Mouse (Mus musculus) liver, embryonic 14.5 days (tissue): ENCODE results near the gene Gm49405. TPM values are rescaled to one million over a fixed set of nuclear protein-coding genes. Genes with fewer than 3 reads are reported as not detected.
"Not testable (repeated sequence)": the region's sequence is repeated elsewhere in the genome, so short reads cannot be mapped to it uniquely, and the experiment has no call there.

ENCODE experiments used
- ATAC-seq: fragments of 200-750 bp; cut with Nextera tagmentation; 2 replicates; pipeline ENCODE4 v1.8.0; 2017; ENCODE audit warnings: moderate number of reproducible peaks, mild to moderate bottlenecking, moderate library complexity; ENCODE audit not compliant: insufficient read depth
- DNase-seq, 3 experiments: peaks; one replicate each; pipeline ENCODE4 v3.0.0-alpha.2; 2012 to 2013; ENCODE audit warnings: low read depth in 3 of 3, low spot score in 3 of 3
- H3K27ac ChIP-seq: fragments of 300-500 bp; sonication (generic); 2 replicates; pipeline ENCODE4 v1.5.1; 2014; ENCODE audit warnings: moderate library complexity, mild to moderate bottlenecking, control low read depth, inconsistent platforms
- H3K27me3 ChIP-seq: fragments of 300-500 bp; sonication (generic); 2 replicates; pipeline ENCODE4 v1.6.1; 2014; ENCODE audit warnings: mild to moderate bottlenecking, low read length, moderate library complexity; ENCODE audit not compliant: control insufficient read depth, insufficient read depth
- H3K36me3 ChIP-seq: fragments of 300-500 bp; sonication (generic); replicated peaks from 2 replicates; pipeline ENCODE4 v1.6.1; 2014; ENCODE audit warnings: low read depth; ENCODE audit not compliant: control insufficient read depth, insufficient read depth
- H3K4me1 ChIP-seq, 2 experiments: fragments of 200-500 bp in 1 of 2; fragments of 300-500 bp in 1 of 2; sonication (generic) in 1 of 2; replicated peaks; 2 replicates each; pipeline ENCODE4 v1.6.1; 2012 to 2014; ENCODE audit warnings: antibody characterized with exemption in 1 of 2, inconsistent platforms in 1 of 2, low read length in 1 of 2; ENCODE audit not compliant: control insufficient read depth in 2 of 2, insufficient read depth in 2 of 2
- H3K4me2 ChIP-seq: fragments of 300-500 bp; sonication (generic); 2 replicates; pipeline ENCODE4 v1.6.1; 2014; ENCODE audit warnings: low read depth, mild to moderate bottlenecking, control low read depth, moderate library complexity
- H3K4me3 ChIP-seq, 2 experiments: fragments of 200-500 bp in 1 of 2; fragments of 300-500 bp in 1 of 2; sonication (generic) in 1 of 2; 2 replicates each; pipeline ENCODE4 v1.5.1; 2012 to 2014; ENCODE audit warnings: low read depth in 2 of 2, low read length in 2 of 2, mild to moderate bottlenecking in 2 of 2, control low read depth in 1 of 2, inconsistent platforms in 1 of 2, moderate library complexity in 1 of 2; ENCODE audit not compliant: insufficient read depth in 1 of 2
- H3K9ac ChIP-seq: fragments of 300-500 bp; sonication (generic); replicated peaks from 2 replicates; pipeline ENCODE4 v1.6.1; 2014; ENCODE audit warnings: mild to moderate bottlenecking, control low read depth, moderate library complexity
- H3K9me3 ChIP-seq: fragments of 300-500 bp; sonication (generic); 2 replicates; pipeline ENCODE4 v1.6.1; 2016; ENCODE audit warnings: low read length, mixed read lengths; ENCODE audit not compliant: control insufficient read depth
- CTCF ChIP-seq: IDR thresholded peaks from 2 replicates; pipeline ENCODE4 v1.5.1; 2016; ENCODE audit warnings: antibody characterized with exemption, low read depth, control low read depth
- EP300 ChIP-seq: IDR thresholded peaks from 2 replicates; pipeline ENCODE4 v1.6.1; 2016; ENCODE audit warnings: antibody characterized with exemption, low read depth
- WGBS: fragments of 180-500 bp; shearing (Covaris S2); extraction: QIAGEN DNeasy Blood & Tissue Kit; methylation state at CpG from one replicate; pipeline ENCODE4 v1.1.7; 2014; ENCODE audit not compliant: insufficient replicate concordance; 5-methylcytosine and 5-hydroxymethylcytosine counted together
- polyA plus RNA-seq, 2 experiments: library from polyadenylated mRNA; depleted of rRNA in 1 of 2; stranded (reverse) in 1 of 2; unstranded in 1 of 2; fragments of >200 nt; fragmentation: Nextera tagmentation in 1 of 2; extraction: Ambion mirVana in 1 of 2; gene quantifications; 2 replicates each; pipeline versions ENCODE4 v1.2.1 to v1.2.3; 2012 to 2014

Gene Gm49405
- polyA plus RNA-seq (2012; rRNA removed) (0.65 and 0.73 TPM in 2 replicates), polyA plus RNA-seq (2014; fragmentation: Nextera tagmentation; extraction: Ambion mirVana) (0.25 and 0.33 TPM in 2 replicates)

DNA sequence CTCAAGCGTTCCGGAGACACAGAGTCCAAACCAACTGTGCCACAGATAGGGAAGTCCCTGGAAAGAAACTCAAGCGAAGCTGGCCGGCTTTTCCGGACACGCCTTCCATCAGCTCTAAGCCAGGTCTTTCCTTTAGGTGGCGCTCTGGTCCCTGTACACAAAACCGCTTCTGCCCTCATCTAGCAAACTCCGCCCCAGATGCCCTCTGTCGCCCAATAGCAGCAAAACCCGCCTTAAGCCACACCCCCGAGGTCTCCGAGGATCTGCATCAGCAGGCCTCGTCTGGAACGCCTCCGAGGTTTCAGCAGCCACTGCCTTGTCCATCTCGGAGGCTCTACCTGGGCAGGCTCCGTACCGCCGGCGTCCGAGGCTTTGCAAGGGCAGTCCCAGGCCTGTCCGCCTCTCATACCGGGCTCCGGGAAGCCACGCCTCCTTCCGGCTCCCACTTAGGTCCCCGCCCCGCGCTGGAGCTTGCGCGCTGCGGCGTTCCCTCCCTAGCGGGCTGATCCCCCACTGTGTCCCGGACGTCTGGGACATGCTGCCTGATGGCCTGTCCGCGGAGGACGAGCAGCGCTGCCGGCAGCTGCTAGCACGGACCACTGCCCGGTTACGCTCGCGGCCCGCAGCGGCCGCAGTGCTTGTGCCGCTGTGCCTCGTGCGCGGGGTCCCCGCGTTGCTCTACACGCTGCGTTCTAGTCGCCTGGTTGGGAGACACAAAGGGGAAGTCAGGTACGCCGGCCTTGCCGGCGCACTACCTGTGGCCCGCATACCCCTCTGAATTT is at the start of gene Gm49405, which contains the start of gene Nudt8:
TSS of gene Gm49405 (plus strand) at position 508 of the 782 bp plus-strand sequence.
TSS of gene Nudt8 (plus strand) at position 462 of the 782 bp plus-strand sequence.
- Histone ChIP-seq H3K27ac (peak within 1 kb of the TSS; percentile 82), H3K4me1 (peaks cover 2 to 10% of the 10 kb centered on the region in 2 experiments; a peak in 2 of 4 replicates), H3K4me2 (peak within 1 kb of the TSS; percentile 72), H3K9me3 (no peaks in the 10 kb centered on the region), H3K9ac (peak within 1 kb of the TSS; percentile 77), H3K4me3 (peak within 1 kb of the TSS; percentile 70 to 75), H3K27me3 (no peaks in the 10 kb centered on the region), H3K36me3 (no peaks in the 10 kb centered on the region)
- peak; percentile 95 to 96 (median 96) for DNase-seq
- no peak for TF ChIP-seq EP300
- TF ChIP-seq CTCF, result peak; percentile 92
- peak; percentile 90 for ATAC-seq
- WGBS, result under 1% methylated on average over 64 of the region's 64 CpGs

- H3K27ac ChIP-seq, result no peak overlapping the region
- H3K27me3 ChIP-seq, result no peaks in the 10 kb centered on the region
- H3K4me1 ChIP-seq, result no peaks in the 10 kb centered on the region; a peak in 1 of 4 replicates
- H3K9me3 ChIP-seq, result no peaks in the 10 kb centered on the region
- DNase-seq (no peak), ATAC-seq (no peak)
- no peak overlapping the region for H3K4me3 ChIP-seq
- TF ChIP-seq EP300 (no peak), CTCF (no peak)
- H3K9ac ChIP-seq, result no peak overlapping the region
- H3K36me3 ChIP-seq, result no peaks in the 10 kb centered on the region
- no peak overlapping the region for H3K4me2 ChIP-seq
These were observed 49.0 kb upstream of the Gm49405 start for GRCm38 (mm10) chr19:3951461-3951860.

DNA sequence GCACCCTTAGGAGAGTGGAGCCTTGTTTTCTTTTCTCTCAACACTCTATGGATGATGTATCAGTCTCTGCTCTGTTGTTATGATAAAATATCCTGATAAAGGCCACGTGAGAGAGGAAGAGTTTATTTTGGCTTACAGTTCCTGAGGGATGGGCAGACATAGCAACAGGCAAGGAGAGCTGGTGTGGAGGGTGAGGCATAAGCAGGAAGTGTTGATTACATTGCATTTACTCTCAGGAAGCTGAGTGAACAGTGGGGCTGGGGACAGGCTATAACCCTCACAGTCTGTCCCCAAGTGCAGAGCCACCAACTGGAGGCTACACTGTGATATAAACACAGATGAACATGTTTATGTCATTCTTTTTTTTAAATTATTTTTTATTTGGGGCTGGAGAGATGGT is 48.3 kb upstream of the Gm49405 start:
- Histone ChIP-seq H3K4me2 (no peak overlapping the region), H3K27ac (no peak overlapping the region), H3K27me3 (no peaks in the 10 kb centered on the region), H3K4me3 (no peak overlapping the region), H3K4me1 (no peaks in the 10 kb centered on the region), H3K36me3 (no peaks in the 10 kb centered on the region), H3K9me3 (no peaks in the 10 kb centered on the region), H3K9ac (no peak overlapping the region)
- TF ChIP-seq EP300 (no peak), CTCF (no peak)
- WGBS, result 24% methylated on average over 1 of the region's 1 CpGs
- ATAC-seq (no peak), DNase-seq (no peak)

GRCm38 (mm10) chr19:3955033-3955432 is 45.4 kb upstream of the Gm49405 start:
- DNase-seq (no peak), ATAC-seq (no peak)
- Histone ChIP-seq H3K36me3 (no peaks in the 10 kb centered on the region), H3K9me3 (no peaks in the 10 kb centered on the region), H3K4me3 (no peak overlapping the region), H3K4me1 (no peaks in the 10 kb centered on the region), H3K4me2 (no peak overlapping the region), H3K9ac (no peak overlapping the region), H3K27ac (no peak overlapping the region), H3K27me3 (no peaks in the 10 kb centered on the region)
- TF ChIP-seq EP300 (no peak), CTCF (no peak)
- 57% methylated on average over 3 of the region's 3 CpGs for WGBS

GRCm38 (mm10) chr19:3955804-3956203 is 44.6 kb upstream of the Gm49405 start:
- Histone ChIP-seq H3K9ac (no peak overlapping the region), H3K4me1 (no peaks in the 10 kb centered on the region), H3K27ac (no peak overlapping the region), H3K4me2 (no peak overlapping the region), H3K36me3 (no peaks in the 10 kb centered on the region), H3K4me3 (no peak overlapping the region), H3K27me3 (no peaks in the 10 kb centered on the region), H3K9me3 (no peaks in the 10 kb centered on the region)
- TF ChIP-seq CTCF (no peak), EP300 (no peak)
- no peak for DNase-seq
- WGBS, result 34% methylated on average over 4 of the region's 4 CpGs
- ATAC-seq, result no peak

DNA sequence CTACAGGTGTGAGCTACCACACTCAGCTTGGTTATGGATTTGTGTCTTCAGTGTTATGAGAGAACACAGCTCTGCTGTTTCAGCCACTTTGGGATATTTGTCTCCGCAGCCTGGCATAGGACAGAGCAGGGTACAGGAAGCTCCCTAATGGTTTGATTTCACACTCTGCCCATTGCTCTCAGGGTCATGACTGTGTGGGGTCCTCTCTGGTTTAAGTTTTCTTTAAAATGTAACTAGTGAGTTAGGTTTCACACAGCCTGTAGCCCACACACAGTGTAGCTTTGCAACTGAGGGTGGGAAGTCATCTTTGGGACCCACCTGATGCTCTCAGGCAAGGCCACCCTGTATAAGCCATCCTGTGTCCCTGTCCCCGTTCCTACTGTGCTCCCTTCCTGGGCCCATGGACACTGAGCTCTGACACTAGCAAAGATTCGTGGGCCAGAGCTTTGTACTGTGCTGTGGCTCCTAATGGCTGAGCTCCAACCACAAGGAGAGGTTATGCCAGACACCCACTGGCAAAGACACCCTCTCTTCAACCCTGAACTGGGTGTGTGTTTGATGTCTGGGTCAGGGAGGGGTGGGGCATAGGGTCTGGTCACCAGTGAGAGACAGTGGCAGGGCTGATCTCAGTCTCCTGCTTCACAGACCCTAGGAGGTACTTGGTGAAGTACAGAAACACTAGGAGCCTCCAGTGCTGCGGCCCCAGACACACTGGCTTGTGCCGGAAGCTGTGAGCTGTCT is 43.0 kb upstream of the Gm49405 start:
- H3K4me3 ChIP-seq, H3K4me2 ChIP-seq, H3K9ac ChIP-seq, H3K27me3 ChIP-seq, H3K9me3 ChIP-seq, DNase-seq, H3K27ac ChIP-seq, H3K4me1 ChIP-seq, ATAC-seq, H3K36me3 ChIP-seq: not testable (repeated sequence)
- 56% methylated on average over 5 of the region's 5 CpGs for WGBS
